Mouse (Mus musculus): ENCODE measurements around the gene Clec2i. TPM values are rescaled to one million over a fixed set of nuclear protein-coding genes. Genes with fewer than 3 reads are reported as not detected.
"Not testable (repeated sequence)": the region's sequence is repeated elsewhere in the genome, so short reads cannot be mapped to it uniquely, and the experiment has no call there.

Clec2i gene
- polyA plus RNA-seq (2015; fragmentation: Nextera tagmentation; extraction: Ambion mirVana), result 0.06 and 0.17 TPM in 2 replicates

- not testable (repeated sequence) for H3K9me3 ChIP-seq (ENCODE audit: control insufficient read depth, low read length); H3K4me3 ChIP-seq (ENCODE audit: low read depth, low read length); H3K36me3 ChIP-seq (ENCODE audit: control insufficient read depth, insufficient read depth, low read length); H3K4me1 ChIP-seq (replicated peaks; ENCODE audit: control insufficient read depth, insufficient read depth); H3K27me3 ChIP-seq (ENCODE audit: control insufficient read depth, insufficient read depth, low read length); H3K27ac ChIP-seq (replicated peaks); DNase-seq (ENCODE audit: low spot score); H3K9ac ChIP-seq (ENCODE audit: low read length); ATAC-seq (ENCODE audit: low FRiP score, low TSS enrichment); H3K4me2 ChIP-seq (replicated peaks; ENCODE audit: low read depth)
- WGBS, result 81% methylated on average over 5 of the region's 6 CpGs
Measured at GRCm38 (mm10) chr6:128887091-128887790, at the start of gene Clec2i. TSS of gene Clec2i (plus strand) at chr6:128887588.

- ATAC-seq (ENCODE audit: low FRiP score, low TSS enrichment), result peak; percentile 60
- WGBS, result under 1% methylated on average over 49 of the region's 49 CpGs
- no peaks in the 10 kb centered on the region for H3K9me3 ChIP-seq (ENCODE audit: control insufficient read depth, low read length)
- H3K27ac ChIP-seq (replicated peaks), result peak overlapping the region; percentile 99
- TF ChIP-seq CTCF (IDR thresholded peaks at IDR 0.05; ENCODE audit: low read depth) (no peak), EP300 (optimal IDR thresholded peaks at IDR 0.05) (peak; percentile 72)
- H3K9ac ChIP-seq (ENCODE audit: low read length), result peak overlapping the region; percentile 88
- H3K4me3 ChIP-seq (ENCODE audit: low read depth, low read length), result peak overlapping the region; percentile 77
- no peaks in the 10 kb centered on the region for H3K27me3 ChIP-seq (ENCODE audit: control insufficient read depth, insufficient read depth, low read length)
- no peaks in the 10 kb centered on the region for H3K4me1 ChIP-seq (replicated peaks; ENCODE audit: control insufficient read depth, insufficient read depth)
- peak overlapping the region; percentile 76 for H3K4me2 ChIP-seq (replicated peaks; ENCODE audit: low read depth)
- DNase-seq (ENCODE audit: low spot score), result peak; percentile 90
- no peaks in the 10 kb centered on the region for H3K36me3 ChIP-seq (ENCODE audit: control insufficient read depth, insufficient read depth, low read length)
Measured at GRCm38 (mm10) chr6:128838342-128839265, 48.8 kb upstream of the Clec2i start.

DNA sequence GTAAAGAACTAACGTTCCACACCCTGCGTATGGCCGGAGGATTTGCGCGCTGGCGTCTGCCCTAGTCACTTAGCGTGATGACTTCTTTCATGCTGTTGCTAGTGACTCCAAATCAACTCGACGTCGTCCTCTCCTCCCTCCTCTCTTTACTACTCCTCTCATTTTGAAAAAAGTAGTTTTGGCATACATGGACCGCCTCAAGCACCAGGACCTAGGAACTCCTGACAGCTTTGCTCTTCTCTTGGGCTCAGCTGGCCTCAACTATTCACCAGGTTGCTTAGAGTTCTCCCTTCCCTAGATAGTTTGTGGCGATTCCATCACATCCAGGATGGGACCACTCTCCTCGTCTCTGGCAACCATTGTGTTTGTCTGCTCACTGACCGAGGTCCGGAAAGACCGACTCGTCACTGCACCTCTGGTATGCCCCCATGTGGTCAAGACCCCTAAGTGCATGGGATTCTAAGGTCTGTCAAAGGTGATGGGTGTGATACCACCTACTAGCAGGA is 48.1 kb upstream of the Clec2i start:
- Histone ChIP-seq H3K36me3 (ENCODE audit: control insufficient read depth, insufficient read depth, low read length) (no peaks in the 10 kb centered on the region), H3K4me2 (replicated peaks; ENCODE audit: low read depth) (peak overlapping the region; percentile 76), H3K27ac (replicated peaks) (peak overlapping the region; percentile 99), H3K27me3 (ENCODE audit: control insufficient read depth, insufficient read depth, low read length) (no peaks in the 10 kb centered on the region), H3K9ac (ENCODE audit: low read length) (peak overlapping the region; percentile 67), H3K4me1 (replicated peaks; ENCODE audit: control insufficient read depth, insufficient read depth) (no peaks in the 10 kb centered on the region; the same call in 1 of the 2 replicates), H3K4me3 (ENCODE audit: low read depth, low read length) (peak overlapping the region; percentile 77), H3K9me3 (ENCODE audit: control insufficient read depth, low read length) (no peaks in the 10 kb centered on the region)
- TF ChIP-seq EP300 (optimal IDR thresholded peaks at IDR 0.05) (no peak), CTCF (IDR thresholded peaks at IDR 0.05; ENCODE audit: low read depth) (peak; percentile 91)
- DNase-seq (ENCODE audit: low spot score) (peak; percentile 86), ATAC-seq (ENCODE audit: low FRiP score, low TSS enrichment) (peak; percentile 30)
- WGBS, result under 1% methylated on average over 17 of the region's 17 CpGs

DNA sequence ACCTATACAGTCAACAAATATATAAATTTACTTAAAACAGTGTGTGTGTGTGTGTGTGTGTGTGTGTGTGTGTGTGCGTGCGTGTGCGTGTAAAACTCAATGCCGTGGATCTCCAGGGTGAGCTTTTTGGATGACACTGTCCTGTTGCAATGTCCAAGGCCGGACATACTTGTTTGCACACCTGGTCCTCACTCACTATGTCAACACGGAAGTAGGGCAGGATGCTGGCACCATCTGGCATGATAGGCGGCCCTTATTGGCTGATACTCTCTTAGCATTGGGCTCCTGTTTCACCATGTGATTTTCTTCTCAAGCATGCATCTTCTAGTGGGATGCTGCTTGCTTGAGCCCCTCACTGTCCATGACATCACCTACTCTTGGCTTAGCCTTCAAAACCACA is 47.5 kb upstream of the Clec2i start:
- ATAC-seq (ENCODE audit: low FRiP score, low TSS enrichment), result peak; percentile 22; the same call in 1 of the 2 replicates
- Histone ChIP-seq H3K27me3 (ENCODE audit: control insufficient read depth, insufficient read depth, low read length) (no peaks in the 10 kb centered on the region), H3K9ac (ENCODE audit: low read length) (no peak overlapping the region), H3K9me3 (ENCODE audit: control insufficient read depth, low read length) (no peaks in the 10 kb centered on the region), H3K4me3 (ENCODE audit: low read depth, low read length) (no peak overlapping the region), H3K4me1 (replicated peaks; ENCODE audit: control insufficient read depth, insufficient read depth) (no peaks in the 10 kb centered on the region; the same call in 1 of the 2 replicates), H3K4me2 (replicated peaks; ENCODE audit: low read depth) (peak overlapping the region; percentile 76), H3K27ac (replicated peaks) (peak overlapping the region; percentile 99; the same call in 1 of the 2 replicates), H3K36me3 (ENCODE audit: control insufficient read depth, insufficient read depth, low read length) (no peaks in the 10 kb centered on the region)
- no peak for TF ChIP-seq EP300 (optimal IDR thresholded peaks at IDR 0.05)
- 47% methylated on average over 7 of the region's 7 CpGs for WGBS
- DNase-seq (ENCODE audit: low spot score), result peak; percentile 57

- H3K27me3 ChIP-seq (ENCODE audit: control insufficient read depth, insufficient read depth, low read length); DNase-seq (ENCODE audit: low spot score); H3K27ac ChIP-seq (replicated peaks); H3K36me3 ChIP-seq (ENCODE audit: control insufficient read depth, insufficient read depth, low read length); ATAC-seq (ENCODE audit: low FRiP score, low TSS enrichment); H3K4me3 ChIP-seq (ENCODE audit: low read depth, low read length); H3K9me3 ChIP-seq (ENCODE audit: control insufficient read depth, low read length); H3K4me2 ChIP-seq (replicated peaks; ENCODE audit: low read depth); H3K4me1 ChIP-seq (replicated peaks; ENCODE audit: control insufficient read depth, insufficient read depth); H3K9ac ChIP-seq (ENCODE audit: low read length): not testable (repeated sequence)
- WGBS, result 83% methylated on average over 3 of the region's 3 CpGs
Measured at GRCm38 (mm10) chr6:128840669-128841068, 46.7 kb upstream of the Clec2i start.
